Mouse (Mus musculus) embryo, embryonic 11.5 days (tissue): Measurements from ENCODE around the gene Zbbx.

Experiments used
- DNase-seq: peaks from one replicate; pipeline ENCODE4 v3.0.0-alpha.2; 2012; ENCODE audit warnings: low read depth, low spot score

The Zbbx gene

DNA sequence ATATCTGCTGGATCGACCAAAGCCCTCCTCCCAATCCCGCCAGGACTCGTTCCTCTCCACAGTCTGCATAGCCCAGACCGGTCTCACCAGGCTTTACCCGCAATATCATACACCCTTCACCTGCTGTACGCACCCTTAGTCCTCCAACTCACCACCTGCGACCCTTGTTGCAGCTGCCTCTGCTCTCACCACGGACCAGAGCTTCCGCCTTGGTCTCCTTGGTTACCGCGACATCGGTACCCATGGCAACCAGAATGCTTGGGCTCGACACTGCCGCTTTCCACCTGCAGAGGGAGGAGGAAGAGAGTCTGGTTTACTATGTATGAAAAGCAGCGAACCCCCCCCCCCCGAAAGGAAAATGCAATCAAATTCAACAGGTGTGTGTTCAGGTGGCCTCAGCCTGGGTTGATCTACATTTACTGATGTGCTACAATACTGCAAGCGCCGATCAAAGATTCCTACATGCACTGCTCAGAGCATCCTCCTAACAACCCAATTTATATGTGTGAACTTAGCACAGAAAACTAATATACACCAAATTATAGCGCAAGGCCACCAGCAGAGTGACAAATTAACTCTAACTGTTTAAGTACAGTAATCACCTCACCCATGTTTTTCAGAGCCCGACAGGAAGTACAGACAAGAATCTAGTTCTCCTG, at the start of gene Zbbx:
Gene Zbbx, minus strand, starts transcription at position 197 of the 659 bp plus-strand sequence.
- DNase-seq = peak; percentile 48

DNA sequence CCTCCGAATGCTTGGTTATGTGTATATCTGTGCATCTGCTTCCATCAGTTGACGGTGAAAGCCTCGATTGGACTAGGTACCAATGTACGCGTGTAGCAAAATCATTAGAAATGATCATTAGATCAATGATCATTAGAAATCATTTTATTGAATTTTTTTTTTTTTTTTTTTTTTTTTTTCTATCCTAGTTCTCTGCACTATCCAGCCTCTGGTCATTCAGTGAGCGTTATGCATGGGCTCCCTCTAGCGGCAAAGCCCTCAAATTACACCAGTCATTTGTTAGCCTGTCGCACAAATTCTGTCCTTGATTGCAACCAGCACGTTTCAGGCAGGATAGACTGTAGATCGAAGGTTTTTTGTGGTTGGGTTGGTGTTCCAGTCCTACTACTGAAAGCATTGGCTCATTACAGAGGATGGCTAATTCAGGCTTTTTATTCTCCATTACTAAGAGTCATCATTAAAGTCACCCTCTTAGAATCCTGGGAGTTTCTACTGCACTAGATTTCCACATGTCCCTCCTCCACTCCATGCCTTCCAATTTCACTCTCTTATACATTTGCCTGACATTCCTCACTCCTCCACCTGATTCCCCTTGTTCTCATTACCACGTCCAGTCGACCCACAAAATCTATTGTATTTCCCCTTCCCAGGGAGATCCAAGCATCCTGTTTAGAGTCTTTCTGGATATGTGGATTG, 38.1 kb upstream of the Zbbx start:
- no peak for DNase-seq

DNA sequence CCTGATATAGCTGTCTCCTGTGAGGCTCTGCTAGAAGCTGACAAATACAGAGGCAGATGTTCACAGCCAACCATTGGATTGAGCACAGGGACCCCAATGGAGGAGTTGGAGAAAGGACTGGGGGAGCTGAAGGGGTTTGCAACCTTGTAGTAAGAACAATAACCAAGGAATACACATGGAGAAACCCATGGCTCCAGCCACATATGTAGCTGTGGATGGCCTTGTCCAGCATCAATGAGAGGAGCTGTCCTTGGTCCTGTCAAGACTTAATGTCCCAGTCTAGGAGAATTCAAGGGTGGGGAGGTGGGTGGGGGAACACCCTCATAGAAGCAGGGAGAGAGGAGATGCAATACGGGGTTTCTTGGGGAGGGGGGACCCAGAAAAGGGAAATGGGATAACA, 17.8 kb upstream of the Zbbx start:
- DNase-seq = no peak

DNA sequence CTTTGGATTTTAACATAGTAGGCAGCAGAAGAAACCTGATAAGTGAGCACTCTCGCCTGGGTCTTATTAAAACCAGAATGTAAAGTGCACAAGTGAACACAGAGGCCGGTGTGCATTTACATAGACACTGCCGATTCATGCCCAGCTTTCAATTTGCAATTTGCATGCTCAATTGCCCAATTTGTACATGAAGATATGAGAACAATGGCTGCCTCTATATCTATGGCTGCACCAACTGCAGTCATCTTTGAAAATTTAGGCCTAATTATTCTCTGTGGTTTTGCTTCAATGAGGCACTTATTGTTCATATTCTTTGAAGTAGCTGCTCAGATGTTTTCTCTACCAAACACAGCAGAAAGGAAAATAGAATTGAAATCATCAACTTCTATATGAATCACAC, 23.0 kb downstream of the Zbbx start:
- no peak for DNase-seq

DNA sequence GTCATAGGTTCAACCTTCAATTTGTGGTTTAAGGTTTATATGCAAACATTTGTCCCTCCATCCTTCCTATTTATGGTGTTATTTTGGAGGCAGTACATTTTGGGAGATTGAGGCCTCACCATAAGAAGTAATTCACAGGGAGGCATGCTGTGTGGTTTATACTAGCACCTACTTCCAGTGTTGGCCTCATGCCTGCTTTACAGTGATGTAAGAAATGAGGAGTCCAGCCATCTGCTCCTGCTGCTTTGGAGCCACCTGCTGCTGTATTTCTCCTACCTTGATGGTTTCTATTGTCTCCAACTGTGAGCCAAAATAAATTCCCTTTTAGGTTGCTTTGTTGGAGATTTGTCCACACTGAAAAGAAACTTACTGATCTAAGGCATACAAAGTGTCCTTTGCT, 60.0 kb downstream of the Zbbx start:
- no peak for DNase-seq

DNA sequence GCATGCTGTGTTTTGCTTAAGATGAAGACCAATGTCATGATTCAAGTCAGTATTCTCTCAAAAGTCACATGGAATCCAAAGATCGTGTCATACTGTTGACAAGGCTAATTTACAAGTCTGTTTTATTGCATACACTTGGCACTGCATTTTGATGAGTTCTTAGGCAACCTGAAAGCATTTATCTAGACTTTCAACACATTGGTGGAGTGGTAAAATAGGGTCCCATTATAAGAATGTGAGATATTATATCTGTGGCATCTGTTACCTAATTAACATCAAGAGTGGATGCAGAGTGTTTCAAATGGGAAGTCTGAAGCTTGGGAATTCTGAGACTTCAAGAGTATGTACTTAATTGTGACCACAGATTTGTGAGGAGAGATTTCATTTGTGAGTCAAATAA, 79.1 kb downstream of the Zbbx start:
- no peak for DNase-seq

DNA sequence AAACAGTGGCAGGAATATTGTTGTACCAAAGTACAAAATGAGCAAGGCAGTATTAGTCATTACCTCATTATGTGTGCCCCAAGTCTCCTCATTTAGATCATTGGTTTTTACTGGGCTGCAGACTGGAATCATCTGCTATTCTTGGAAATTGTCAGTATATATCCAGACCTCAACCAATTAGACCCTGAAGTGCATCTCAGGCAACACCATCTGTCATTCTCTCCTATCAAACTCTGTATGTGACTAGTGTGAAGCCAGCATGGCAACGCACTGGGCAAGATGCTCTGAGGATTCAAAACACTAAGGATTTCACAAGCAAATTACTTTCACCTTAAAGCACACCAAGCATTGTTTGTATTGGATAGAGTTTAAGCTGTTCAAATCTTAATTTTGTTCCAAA, 85.9 kb downstream of the Zbbx start:
- no peak for DNase-seq

DNA sequence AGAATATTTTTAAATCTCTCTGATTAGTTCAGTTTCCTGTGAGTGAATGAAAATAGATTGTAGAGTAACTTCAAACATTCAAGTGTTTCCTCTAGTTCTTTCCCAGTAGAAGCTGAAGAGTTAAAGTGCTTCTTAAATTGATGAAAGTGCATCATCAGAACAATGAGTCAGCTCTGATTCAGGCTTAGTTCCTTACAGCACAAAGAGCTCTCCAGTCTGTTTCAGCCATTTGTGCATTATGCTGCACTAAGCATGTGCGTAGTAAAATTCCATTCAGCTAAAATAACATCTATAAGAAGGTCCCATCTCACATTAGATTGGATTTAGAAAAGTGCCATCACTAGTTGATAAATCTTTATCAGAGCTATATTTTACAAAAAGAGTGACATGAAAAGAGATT, 155.1 kb downstream of the Zbbx start:
- DNase-seq = no peak
